Mouse (Mus musculus) spleen, adult 12 weeks (tissue): ENCODE results near the gene Spata21.

Experiments
- DNase-seq: peaks from one replicate; pipeline ENCODE4 v3.0.0; 2022; ENCODE audit warnings: low spot score

The Spata21 gene

DNA sequence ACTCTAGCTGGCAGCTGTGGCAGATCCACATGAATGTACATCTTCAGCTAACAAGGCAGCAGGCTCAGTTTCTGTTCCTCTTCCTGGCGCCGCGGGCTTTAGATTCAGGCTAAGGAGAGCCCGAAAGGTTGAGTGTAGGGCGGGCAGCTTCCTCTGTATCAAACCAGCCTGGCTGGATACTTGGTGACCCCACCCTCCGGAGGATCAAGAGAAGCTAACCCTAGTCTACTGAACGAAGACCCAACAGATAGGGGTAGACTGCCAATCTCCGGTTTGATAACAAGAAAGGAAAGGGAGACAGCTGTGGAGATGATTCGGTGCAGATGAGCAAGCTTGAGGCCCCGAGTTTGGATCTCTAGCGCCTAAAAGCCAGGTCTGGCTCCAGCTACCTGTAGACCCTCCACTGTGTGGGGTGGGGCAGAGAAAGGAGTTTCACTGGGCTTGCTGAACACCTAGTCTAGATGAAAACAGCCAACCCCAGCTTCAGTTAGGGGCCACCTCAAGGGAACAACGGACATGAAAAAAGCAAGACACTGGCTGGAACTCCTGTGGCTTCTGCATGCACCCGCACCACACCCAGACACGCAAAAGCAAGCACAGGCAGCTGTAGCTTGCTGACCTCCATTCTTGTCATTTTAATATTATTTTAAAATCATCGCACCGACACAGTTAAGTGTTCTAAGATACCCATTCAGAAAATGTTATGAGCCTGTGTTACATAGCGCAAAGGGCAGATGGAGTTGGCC, 11.2 kb upstream of the Spata21 start:
- peak; percentile 32 for DNase-seq

DNA sequence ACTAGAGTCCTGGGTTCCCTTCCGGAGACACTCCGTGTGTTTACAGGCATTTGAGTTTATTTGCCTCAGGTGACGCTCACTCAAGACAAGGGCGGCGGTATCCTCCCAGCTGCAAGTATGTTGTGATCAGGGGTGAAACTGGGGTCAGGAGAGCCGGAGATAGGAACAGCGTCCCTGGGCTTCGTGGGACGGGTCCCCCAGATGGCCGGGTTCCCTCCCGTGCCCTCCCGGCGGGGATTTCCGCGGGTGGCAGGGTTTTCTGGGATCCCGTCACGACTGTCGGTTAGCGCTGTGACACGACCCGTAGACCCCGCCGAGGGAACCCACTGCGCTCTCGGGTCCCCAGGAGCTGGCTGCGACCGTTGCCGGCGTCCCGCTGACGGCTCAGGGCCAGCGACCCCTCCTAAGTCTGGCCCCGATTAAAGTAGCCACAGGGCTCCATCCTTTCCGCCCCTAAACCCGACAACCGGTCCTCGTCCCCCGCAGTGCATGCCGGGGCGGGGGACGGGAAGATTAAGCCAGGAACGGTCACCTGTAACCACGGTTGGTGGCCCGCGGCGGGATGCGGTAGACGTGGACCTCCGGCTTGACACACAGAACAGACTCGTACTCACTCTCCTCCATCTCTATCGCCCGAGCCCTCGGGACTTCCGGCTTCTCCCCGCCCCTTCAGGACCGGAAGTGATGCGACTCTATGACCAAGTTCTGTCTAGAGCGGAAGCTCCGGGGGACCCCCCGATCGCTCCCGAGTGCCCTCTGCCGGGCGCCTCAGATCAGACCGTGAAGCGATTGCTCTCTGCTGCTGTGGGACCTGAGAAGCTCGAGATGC, 10.2 kb upstream of the Spata21 start, which contains the start of gene Necap2:
Gene Necap2, minus strand, starts transcription at position 677 of the 829 bp plus-strand sequence.
- peak; percentile 88 for DNase-seq

DNA sequence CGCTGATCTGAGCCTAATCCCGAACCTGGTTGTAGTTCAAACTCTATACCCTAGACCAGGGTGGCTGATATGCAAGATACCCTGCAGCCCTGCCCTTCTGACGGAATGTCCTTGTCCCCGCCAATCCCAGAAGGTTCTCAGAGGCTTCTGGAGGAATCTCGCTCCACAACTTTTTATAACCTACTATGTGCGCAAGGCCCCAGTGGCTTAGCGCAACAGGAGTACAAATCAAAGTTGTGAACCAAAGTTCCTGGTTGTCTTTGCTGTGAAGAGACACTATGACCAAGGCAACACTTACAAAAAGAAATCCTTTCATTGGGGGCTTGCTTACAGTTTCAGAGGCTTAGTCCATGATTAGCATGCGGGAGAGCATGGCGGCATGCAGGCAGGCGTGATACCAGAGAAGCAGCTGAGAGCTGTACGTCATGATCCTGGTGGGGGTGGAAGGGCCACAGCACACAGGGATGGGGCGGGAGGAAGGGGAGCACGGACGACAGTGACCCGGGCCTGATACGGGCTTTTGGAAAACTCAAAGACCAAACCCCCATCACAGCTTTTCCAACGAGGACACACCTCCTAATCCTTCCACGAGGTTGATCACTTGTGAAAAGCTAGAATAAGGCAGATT, 9.5 kb upstream of the Spata21 start:
- no peak for DNase-seq

DNA sequence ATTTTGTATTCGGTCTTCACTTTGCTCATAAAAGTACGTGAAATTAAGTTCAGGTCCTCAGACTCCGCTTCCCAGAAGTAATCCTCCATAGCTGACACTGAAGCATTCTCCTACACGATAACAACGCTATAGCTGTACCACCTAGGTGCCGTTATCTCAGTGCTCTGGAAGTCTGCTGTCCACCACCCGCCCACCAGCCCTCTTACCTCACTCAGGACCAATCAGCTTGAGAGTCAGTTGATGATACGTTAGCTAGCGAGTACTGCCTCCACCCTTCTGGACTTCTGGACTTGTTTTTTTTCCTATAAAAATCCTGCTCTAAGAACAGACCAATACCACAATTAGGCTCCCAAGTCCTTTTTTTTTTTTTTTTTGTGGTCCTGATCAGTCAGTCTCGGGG, 1.3 kb upstream of the Spata21 start:
- DNase-seq = no peak

DNA sequence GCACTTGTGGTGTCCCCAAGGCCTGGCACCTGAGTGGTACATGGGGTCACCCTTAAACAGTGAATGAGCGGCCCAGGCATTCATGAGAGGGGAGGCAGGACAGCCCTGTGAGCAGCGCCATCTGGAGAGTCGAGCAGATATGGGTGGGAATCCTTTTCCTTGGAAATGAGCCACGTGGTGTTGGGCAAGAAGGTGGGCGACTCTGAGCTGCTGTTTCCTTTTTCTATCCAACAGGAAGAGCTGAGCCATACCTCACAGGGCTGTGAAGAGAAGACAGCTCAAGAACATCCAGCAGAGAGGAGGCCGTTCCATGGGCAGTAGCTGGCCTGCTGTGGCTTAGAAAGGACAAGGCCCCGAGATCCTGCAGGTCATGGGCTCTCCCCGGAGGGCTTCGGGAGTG, 581 bp downstream of the Spata21 start:
- no peak for DNase-seq

DNA sequence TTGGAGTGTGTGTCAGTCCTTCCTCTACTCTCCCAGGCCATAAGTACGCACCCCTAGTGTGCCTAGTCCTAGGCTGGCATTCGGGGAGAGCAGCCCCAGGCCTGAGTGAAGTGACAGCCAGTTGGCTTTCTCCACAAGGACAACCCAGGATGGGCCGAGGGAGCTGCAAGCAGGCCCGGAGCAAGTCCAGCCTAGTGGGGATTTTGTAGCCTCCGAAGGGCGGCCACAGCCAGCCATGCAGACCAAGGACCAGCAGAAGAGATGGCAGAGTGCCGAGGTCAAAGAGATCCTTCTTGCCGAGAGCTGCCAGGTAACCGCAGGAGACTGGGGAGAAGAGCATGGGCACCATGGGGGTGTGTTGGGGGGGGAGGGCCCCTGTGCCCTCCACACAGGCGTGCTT, 6.9 kb downstream of the Spata21 start:
- no peak for DNase-seq

DNA sequence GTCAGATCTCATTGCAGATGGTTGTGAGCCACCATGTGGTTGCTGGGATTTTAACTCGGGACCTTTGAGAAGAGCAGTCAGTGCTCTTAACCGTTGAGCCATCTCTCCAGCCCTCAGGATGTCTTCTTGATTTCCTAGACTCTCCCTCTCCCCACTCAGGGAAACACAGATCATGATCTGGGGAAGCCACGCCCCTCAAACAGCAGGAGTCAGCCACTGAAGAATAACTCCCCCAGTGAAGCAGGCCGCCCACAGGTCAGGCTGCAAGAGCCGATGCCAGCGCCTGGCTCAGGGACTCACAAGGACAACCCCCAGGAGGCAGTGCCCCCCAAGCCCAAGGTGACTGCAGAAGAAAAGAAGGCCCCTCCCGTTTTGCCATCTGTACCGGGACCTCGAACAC, 8.6 kb downstream of the Spata21 start:
- DNase-seq = no peak

DNA sequence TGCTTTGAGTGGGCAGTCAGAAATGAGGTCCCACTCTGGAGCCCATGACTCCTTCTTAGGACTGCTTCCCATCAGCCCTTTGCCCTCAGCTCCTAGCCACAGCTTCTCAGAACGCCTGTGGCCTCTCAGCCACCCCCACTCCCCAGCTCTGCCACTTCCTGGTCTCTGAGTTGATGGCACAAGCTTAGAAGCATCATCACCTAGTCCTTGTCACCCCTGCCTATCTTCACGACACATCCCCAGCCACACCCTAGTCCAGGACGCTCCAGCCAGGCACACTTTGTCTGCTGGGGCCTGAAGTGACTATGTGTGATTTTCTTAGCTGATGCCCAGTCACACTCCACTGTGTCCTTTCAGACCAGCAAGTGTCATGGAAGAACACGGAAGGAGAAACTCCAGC, 10.8 kb downstream of the Spata21 start:
- no peak for DNase-seq

DNA sequence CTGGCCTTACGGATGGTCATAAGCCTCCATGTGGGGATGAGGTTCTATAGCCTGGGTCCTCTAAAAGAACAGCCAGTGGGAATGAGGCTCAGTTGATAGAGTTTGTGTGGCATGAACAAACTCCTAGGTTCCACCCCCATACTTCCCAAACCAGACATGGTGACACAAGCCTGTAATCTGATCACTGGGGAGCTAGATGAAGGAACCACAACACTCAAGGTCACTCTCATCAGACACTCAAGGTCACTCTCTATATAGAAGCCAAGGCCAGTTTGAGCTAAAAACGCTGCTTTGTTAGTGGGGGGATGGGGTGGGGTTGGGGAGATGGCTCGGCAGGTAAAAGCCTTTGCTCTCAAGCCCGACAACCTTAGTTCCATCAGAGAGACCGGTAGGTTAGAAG, 11.8 kb downstream of the Spata21 start:
- no peak for DNase-seq

DNA sequence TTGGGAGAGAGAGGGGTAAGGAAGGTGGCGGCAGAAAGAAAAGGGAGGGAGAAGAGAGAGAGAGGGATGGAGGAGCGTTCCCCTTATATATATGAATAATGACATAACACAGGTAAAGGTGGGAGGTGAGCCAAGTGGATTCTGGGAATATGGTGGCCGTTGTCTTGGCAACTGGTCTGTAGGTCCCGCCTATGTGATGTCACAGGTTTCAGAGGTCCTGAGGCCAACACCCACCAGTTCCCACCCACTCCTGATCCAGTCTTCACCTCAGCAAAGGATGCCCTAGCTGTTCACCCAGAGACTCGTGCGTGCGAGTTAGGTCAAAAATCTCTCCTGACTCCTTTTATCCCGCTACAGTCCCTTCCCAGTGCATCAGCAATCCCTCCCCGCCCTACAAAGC, 13.2 kb downstream of the Spata21 start:
- DNase-seq = no peak

DNA sequence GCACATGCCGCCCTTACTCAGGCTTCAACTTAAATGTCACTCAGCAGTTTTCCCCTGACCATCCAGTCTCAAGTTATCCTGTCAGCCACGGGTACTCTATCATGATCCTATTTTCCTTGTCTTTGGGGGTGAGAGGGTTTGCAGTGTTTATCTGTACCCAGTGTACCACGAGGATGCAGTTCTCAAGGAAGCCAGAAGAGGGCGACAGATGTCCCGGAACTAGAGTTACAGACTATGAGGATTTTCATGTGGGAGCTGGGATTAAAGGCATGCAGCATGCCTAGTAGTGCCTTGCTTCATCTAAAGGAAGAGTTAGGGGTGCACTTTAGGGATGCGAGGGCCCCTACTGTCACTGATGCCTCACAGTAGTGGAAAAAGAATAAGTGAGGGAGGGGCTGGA, 13.7 kb downstream of the Spata21 start:
- peak; percentile 32 for DNase-seq

DNA sequence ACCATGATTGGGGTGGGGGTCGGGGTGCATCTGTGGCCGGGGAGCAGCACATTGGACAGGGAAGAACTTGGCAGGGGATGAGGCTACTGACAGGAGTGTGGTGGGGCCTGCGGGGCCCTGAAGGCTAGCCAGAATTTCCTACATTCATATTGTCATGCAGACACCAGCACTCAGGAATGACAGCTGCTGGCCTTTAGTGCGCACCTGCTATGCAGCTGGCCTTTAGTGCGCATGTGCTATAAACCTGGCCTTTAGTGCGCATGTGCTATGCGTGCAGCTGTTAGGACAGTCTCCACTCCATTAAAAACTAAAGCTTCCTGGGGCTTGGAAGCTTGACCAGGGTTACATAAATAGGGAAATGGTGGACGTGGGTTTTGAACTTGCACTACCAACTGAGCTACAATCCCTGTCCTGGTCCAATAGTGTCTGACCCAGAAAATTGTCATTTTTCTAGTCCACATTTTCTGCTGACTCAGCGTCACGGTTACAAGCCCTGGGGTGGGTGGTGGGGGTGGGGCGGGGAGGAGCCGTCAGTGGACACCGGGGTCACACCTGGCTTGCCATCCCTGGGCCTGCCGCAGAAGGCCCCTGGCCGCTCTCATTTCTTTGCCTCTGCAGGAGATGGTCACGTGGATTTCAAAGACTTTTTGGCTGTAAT, 18.5 kb downstream of the Spata21 start:
- no peak for DNase-seq

DNA sequence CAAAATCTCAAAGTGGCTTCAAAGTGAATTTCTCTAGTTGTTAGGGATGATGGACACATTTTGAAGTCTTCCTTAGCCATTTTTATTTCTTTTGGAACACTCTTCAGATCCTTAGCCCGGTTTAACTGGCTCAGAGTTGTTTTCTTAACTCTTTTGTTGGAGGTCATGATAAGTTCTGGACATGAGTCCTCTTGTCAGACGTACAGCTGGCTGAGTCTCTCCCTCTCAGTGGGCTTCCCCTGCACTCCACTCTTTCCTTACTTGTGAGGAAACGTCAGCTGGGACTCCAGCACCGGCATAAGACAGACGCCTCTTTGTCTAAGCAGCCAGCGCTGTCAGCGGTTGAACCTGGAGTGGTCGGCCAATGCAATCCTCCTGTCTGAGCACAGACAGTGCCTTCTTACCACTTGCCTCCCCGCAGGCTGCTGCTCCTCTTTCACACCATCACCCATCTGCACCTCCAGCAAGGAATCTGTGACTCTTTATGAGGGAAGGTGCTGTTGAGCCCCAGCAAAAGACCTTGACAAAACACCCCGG, 20.1 kb downstream of the Spata21 start:
- no peak for DNase-seq

DNA sequence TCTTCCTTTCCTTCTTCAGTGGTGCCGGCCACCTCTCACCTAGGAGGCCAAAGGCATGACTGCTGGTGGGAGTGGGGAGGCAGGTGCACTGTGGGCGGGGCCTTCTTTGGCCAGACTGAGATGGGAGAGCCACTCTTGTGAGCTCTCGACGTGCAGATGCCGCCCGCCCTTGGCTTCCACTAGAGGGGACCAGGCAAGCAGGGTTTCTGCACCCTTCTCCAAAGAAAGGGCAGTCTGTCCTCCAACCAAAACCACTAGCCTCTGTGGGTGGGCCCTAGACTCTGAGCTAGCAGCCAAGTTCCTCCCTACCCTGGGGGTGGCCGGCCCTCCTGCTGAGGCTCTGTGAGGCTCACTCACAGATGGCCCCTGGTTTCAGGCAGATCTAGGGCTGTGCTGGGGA, 25.7 kb downstream of the Spata21 start:
- DNase-seq = no peak

DNA sequence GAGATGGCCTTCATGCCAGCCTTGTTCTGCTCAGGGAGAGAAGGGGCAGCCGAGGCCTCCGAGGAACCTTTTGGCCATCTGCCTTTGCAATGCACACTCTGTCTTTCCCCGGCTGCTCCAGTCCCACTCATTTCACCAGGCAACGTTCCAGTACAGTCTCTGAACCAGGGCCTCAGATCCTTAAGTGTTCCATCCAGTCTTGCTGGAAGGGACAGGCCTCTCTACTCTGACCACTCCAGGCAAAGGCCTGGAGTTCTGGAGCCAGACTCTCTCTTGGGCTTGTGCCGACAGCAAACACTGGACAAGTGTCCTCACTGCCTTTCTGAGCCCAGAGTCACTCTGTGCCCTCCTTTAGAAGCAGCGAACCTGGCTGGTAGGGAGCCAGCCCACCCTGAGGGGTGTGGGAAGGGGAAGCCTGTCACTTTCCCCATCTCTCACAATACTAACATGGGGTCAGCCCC, 26.4 kb downstream of the Spata21 start:
- no peak for DNase-seq

DNA sequence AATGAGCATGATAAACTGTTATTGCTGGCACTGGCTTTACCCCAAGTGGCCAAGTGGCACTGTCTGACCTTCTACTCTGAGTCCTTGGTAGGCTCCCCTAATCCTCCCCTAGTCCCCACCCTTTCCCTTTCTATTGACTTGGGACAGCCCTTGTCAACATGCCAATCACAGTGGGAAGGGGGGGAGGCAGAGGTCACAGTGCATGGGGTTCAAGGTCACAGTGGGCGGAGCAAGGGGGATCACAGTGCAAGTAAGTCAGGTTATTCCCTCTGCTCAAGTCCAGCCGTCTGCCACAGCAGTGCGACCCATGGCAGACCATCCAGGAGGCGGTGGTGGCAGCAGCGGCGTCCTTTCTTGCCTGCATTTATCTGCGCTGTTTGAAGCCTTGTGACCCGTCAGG, 27.3 kb downstream of the Spata21 start:
- no peak for DNase-seq

DNA sequence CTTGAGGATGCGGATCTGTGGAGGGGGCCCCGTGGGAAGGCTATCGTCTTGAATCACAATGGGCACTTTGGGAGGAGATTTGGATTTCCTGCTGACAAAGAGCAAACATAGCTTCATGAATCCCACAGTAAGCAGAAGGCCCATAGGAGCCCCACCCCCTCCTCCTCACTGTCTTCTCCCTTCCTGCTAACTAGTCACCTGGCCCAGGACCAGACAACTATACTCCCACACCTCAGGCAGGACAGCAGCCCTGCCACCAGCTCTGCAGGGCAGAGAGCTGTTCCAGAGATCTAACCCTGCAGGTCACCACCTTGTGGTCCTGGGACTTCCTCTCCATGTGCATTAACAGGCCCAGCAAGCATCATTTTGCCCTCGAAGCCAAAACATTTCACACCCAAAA, 30.6 kb downstream of the Spata21 start:
- no peak for DNase-seq

DNA sequence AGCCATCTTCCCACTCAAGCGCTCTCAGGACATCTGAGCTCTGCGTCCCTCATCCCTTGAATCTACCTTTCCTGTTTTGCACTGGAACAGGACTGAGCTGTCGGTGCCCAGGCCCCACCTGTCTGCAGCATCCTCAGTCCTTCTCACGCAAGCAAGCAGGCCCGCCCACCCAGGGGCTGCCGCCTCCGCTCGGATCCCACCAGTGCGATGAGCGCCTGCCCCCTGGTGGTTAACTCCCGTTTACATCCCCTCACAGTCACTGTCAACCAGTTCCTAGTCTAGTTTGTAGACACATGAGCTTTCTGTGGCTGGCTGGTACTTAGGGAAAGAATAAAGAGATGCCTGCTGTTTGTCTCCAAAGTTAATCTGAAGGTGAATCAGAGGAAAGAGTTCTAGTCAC, 32.6 kb downstream of the Spata21 start:
- no peak for DNase-seq

DNA sequence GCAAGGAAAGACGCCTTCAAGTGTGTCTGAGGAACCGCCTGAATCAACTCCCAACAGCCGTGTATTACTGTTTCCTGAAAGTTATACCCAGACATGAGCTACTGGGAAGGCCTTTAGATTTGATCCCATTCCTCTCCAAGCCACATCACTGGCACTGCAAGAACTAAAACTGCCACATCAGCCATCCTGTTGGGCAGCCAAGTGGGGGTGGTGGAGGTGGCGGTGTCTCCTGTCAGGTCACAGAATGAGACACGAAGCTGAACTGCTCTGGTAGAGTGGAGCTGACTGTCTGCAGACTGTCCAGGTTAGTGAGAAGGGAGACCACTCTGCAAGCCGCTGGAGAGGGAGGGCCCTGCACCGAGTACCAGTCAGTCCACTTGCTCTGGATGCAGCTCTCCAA, 34.5 kb downstream of the Spata21 start:
- DNase-seq = no peak

DNA sequence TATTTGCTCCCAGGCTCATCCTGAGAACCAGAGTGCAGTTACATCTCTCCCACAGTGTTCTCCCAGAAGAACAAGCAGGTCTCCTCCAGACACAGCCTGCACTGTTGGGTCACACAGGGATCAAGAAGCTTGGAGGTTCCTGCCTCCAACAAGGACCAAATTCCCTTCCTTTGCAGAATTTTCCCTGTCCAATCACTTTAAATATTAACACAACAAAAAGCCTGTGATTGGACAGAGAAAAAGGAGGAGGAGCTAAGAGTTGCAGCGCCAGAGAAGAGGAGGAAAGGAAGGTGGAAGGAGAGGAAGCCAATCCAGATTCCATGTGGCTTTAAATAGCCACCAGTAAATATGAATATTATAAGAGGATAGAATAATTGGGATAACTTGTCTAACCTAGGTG, 34.9 kb downstream of the Spata21 start:
- no peak for DNase-seq

DNA sequence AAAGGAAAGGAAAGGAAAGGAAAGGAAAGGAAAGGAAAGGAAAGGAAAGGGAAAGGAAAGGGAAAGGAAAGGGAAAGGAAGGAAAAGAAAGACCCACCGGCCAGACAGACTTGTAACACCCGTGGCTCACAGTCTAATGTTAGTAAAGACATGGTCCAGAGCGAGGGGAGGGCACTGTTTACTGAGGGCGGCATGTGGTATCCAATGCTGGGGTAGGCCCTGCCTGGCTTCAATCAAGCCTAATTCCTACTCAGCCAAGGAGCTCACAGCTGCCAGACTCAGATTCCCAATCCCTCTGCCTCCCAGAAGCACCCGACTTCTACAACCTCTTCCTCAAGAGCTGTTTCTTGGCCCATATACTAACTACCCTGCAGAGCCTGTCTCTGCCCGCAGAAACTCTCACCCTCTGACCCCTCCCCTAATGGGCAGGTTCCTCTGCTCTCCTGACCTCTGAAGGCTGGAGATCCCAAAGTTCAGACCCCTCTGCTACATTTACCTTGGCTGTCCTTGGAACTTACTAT, 41.1 kb downstream of the Spata21 start:
- DNase-seq = no peak
